Mouse (Mus musculus): Measurements from ENCODE around the gene Dync1i1.

Dync1i1 gene

DNA sequence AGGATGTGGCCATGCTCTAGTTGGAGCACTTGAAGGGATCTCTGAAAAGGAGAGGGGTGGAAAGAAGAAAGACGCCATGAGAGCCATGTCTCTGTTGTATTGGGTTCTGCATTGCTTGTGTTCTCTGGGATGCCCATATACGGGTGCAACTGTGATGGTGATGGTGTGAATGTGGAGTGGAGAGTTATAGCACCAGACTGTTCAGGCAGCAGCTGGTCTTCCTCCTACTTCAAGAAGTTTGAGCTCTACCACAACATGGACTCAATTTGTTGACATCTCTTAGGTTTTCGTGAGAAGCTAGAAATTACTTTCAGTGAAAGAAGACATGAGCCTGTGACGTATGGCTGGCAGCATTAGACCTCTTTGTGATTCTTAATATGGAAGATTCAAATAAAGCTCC, 44.8 kb downstream of the Dync1i1 start:
- no peak for DNase-seq (ENCODE audit: low spot score in 2 of 2)

DNA sequence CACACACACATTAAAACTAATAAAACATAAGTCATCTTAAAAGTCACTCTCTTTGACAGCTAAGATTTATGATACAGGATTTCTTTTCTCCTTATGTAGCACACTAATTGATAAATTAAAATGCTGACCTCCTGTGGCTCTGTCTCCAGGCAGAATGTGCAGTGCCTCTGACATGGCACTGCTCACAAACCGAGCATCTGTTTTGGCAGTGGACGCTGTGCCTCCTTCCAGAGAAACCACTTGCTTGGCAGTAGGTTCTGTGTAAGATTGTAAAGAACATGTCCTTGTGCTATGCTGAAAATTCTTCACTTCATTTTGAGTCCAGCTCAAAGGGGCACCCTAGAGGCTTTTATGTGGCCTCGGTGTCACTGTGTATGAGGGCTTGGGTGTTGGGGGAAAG, 50.0 kb downstream of the Dync1i1 start:
- DNase-seq (ENCODE audit: low spot score in 2 of 2), result no peak

DNA sequence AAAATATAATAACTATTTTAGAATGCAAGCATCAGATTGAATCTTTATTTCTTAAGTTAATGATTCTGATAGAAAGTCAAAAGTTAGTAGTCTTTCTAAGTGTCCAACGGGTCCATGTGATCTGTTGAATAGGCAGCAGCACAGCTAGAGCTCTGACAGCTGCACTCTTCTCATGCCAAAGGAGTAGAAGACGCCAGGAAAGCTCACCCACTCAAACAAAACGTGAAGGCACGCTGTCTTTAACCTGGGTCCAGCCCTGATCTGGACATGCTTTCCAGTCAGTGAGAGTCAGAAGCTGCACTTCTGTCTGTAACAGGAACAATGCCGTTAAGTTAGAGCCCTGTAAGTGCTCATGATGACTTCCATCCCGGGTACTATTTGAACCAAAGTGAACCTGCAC, 56.3 kb downstream of the Dync1i1 start:
- no peak for DNase-seq (ENCODE audit: low spot score in 2 of 2)

DNA sequence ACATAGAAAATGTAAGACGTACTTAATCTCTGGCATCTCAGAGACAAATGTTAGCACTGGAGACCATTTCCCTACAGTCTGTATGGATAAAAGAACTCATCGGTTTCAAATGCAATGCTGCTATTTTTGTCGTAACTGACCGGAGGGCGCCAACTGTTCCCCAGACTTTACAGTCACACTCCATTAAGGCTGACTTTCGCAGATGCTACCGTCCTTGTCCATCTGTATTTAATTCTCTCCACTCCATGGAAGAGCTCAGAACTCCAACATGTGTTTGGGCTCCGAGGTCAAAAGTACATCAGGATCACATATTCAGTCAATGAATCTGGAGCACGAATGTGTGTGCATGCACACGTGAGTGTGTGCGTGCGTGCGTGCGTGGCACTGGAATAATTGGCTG, 58.4 kb downstream of the Dync1i1 start:
- DNase-seq (ENCODE audit: low spot score in 2 of 2), result no peak

DNA sequence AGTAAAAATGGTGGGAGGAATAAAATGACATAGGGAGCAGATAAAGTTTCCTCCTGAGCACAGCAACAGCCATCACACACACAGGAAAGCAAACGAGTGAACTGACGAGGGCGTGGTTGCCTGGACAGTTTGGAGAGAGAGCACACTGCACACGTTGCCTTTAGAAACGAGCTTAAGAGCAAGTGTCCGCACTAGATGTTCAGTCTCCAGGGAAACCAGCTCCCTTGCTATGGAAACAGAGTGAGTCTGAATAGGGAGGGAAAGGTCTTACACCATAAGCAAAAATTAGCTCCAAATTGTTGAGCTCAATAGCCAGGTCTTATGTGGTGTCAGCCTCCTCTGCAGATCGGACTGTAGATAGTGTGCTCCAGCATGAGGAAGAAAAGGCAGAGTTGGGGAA, 65.2 kb downstream of the Dync1i1 start:
- DNase-seq (ENCODE audit: low spot score in 2 of 2), result no peak

DNA sequence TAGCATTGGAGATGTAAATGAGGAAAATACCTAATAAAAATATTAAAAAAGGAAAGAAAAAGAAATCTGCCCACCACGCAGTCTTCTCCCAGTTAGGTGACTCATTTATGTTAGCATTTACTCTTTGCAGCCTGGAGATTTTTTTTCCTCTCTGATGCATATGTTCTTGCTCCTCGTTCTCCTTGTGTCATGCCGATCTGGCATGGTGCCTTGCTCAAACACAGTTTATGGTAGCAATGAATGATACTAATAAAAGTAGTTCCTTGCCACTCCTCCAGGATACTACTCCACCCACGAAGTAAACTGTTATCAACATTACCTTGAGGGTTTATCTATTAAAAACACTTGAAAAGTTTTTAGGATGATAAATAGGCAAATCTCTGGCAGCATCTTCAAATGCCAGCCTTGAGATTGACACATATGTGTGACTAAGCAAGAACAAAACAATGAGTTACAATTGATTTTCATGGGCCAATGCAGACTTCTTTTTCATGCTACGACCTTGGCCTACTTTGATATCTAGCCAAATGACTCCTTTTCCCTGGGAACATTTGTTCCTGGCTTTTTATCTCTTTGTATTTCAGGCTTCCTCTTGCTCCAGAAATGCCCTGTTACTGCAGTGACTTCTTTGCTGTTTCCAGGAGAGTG, 68.8 kb downstream of the Dync1i1 start:
- no peak for DNase-seq (ENCODE audit: low spot score in 2 of 2)

DNA sequence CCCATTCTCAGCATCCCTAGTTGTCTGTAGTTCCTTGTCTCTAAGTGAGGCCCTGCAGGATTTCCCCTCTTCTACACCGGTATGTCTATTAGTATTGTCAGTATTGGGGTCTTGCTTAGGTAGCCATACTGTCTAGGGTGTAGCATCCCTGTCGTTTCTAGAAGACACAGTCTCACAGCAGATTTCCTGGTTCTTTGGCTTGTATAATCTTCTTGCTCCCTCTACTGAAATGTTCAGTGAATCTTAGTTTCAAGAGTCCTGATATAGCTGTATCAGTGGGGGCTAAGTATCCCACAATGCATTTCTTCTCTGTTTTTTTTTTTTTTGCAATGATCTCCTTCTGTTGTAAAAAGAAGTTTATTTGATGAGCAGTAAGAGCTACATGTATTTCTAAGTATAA, 69.9 kb downstream of the Dync1i1 start:
- DNase-seq (ENCODE audit: low spot score in 2 of 2), result no peak

DNA sequence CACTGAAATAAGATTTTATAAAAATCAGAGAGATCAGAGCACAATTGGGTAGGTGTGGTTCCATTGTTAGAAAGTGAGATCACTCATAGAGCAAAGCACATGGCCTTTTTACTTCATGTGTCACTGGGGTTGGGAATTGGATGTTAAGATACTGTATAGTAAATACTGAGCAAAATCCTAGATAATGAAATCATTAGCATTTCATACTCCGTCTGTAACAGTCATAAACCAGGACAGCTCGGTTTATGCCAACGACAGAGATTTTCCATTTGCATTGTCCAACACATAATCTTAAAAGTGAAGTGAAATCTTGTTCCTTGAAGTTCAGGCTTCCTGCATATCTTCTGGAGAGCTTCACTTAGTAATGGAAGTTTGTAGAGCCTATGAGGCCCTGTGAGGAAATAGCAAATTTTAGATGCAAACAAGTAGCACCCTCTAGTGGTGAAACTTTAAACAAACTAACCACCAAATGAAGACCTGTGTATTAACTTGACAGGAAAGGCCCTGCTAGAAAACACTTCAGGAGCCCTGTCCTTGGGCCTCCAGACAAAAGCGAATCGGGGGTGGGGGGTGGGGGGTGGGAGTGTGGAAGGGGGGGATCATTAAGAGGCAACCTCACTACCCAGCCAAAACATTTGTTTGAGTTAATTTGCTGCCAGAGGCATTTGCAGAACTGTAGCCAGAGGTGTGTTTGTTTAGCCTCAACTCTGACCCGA, 76.8 kb downstream of the Dync1i1 start:
- no peak for DNase-seq (ENCODE audit: low spot score in 2 of 2)

DNA sequence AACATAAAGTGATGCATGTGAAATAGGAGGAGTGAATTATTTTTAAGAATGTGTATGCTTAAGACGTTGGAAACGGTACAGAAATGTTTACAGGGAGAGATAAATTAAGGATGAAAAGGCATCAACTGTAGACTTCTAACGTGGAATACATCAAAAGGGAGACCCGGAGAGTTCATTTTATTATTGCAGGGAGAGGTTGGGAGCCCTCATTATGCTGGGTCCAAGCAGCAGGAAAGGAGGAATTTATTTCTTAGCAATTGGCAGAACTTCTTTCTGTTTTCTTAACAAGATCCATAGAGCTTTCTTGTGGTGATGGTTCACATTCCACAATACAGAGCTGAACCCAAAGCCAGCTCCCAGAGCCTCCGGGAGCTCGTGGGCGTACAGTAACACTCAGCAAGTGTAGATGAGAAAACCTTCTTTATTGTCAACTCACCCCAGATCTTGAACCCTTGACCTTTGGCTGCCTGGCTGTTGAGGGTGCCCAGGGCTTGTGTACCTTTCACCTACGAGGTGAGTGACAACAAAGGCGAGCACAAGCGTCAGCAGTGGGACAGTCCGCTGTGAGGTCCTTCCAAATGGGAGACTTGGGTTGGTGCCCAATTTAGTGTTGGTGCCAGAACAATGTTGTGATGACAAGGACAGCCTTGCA, 77.5 kb downstream of the Dync1i1 start:
- DNase-seq (ENCODE audit: low spot score in 2 of 2), result no peak

DNA sequence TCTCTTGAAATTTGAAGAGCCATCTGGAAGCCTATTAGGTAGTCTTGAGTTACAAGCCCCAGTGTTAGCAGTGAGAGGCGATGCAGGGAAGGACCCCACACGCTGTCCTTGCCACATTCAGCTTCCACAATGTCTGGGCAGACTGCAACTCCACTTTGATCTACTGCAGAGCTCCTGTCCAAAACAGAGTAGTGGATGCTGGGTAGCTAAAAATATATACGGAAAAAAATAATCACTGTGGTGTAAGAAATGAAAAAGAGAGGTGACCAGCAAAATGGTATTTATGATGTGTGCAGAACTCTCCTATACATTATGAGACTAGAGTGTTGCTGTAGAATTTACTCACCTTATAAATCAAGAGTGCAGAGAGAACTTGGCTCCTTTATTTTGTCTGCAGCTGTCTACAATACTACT, 82.6 kb downstream of the Dync1i1 start:
- no peak for DNase-seq (ENCODE audit: low spot score in 2 of 2)

DNA sequence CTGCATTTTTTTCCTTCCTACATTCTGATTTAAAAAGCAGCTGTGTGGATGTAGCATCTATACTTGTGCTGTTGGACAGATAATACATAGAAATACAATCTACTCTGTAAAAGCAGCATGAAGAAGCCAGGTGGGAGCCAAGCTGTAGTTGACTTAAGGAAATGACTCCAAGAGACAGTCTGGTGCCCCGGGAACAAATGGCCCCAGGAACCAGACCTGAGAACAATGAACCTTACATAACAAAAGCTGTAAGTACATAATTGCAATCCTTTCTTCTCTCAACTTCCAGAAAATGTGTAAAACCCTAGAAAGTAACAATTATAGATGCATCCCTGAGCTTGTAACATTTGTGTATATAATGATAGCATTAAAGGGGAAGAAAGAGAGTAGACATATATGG, 86.6 kb downstream of the Dync1i1 start:
- no peak for DNase-seq (ENCODE audit: low spot score in 2 of 2)

DNA sequence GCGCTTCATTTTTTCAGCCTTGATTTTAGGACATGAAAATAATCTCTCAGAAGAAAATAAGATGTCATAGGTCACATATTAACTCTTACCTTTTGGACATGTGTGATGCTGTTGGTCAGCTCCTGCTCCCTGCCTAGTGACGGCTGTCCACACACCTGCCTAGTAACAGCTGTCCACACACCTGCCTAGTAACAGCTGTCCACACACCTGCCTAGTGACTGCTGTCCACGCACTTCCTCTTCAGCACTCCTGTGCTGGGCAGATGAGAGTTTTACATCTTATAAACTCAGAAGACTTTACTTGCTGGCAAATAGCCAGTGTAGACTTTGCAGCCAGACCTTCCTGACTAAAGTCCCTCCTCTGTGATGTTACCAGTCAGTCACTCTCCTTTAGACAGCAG, 94.2 kb downstream of the Dync1i1 start:
- DNase-seq (ENCODE audit: low spot score in 2 of 2), result no peak

DNA sequence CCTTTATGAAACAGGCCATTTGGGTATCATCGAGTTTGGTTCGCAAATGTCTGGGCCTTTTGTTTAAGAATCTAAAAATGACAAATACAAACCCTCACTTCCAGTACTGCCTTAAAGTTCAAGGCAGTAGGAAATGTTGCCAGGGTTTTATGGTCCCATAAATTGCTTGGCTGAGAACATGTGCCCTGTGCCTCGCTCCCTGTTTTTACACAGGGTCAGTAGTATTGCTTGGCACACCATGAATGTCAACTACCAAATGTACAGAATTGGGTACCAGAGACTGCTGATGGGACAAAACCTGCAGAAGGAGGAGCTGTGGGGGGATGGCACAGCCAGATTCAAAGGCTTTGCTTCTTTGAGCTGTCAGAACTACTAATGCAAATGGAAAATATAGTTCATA, 100.0 kb downstream of the Dync1i1 start:
- no peak for DNase-seq (ENCODE audit: low spot score in 2 of 2)

DNA sequence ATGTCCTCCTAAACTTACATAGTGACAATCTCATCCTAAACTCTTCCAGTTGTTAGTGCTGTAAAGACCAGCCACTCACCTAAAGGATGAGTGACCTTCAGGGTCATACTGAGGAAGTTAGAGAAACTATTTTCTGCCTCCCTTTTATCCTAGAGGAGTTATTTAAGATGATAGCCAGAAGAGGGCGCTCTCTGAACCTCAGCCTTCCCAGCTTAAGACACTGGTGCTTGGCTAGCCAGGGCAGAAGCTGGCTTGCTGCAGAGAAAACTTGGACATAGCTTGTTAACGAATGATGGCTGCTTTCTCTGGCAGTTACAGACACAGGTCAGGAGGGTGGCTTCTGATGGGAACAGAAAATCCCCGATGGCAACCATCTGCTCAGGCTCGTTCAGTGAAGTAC, 101.6 kb downstream of the Dync1i1 start:
- no peak for DNase-seq (ENCODE audit: low spot score in 2 of 2)

DNA sequence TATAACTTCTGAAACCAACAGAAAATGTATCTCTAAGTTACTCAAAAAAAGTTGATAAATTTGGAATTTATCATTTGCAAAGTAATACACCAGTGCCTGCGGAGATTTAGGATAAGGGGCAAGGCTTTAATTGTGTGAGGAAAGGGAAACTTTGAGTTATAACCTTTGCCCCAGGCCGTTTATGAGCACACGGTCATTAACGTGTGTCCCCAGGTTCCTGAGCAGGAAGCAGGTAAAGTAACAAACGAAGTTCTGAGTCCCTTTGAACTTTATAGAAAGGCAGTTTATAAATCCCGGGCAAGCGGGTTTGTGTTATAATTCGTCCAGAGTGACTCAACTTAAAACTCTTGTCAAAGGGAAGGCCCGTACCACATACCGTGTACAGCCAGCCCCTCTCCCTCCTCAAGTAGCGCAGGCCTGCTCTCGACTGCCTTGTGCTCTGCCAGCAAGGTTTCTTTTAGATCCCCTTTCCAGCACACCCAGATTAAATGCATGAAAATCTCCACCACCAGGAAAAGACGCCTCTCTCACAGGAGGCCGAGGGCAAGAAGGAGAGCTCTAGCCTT, 103.1 kb downstream of the Dync1i1 start:
- no peak for DNase-seq (ENCODE audit: low spot score in 2 of 2)

DNA sequence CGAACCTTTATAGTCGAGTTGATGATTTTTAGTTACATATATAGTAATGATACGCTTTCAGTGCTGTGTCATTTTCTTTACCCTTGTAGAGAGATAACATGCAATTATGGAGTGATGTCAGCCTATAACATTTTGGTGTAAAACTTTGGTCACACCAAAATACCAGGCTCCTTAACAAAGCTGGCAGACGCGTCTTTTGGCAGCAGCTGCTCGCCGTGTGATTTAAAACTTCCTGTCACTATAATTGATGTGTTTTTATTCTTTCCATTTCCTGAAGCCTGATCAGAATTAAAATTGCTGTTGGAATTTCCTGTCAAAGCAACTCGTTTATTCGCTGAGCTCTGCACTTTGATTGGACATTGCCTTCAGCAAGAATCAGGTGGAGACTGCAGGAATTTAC, 103.7 kb downstream of the Dync1i1 start:
- DNase-seq (ENCODE audit: low spot score in 2 of 2), result no peak

DNA sequence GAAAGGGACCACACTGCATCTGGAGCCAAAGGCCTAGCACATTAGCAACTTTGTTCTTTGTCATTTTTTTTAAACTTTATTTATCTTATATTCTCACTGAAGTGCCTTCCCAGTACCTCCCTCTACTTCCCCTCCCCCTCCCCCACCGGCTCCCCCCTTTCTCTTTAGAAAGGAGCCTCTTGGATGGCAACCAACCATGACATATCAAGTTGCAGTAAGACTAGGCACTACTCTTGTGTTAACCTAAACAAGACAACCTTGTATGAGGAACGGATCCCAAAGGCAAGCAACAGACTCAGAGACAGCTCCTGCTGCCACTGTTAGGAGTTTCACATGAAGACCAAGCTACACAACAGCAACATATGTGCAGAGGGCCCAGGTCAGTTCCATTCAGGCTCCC, 105.3 kb downstream of the Dync1i1 start:
- no peak for DNase-seq (ENCODE audit: low spot score in 2 of 2)

DNA sequence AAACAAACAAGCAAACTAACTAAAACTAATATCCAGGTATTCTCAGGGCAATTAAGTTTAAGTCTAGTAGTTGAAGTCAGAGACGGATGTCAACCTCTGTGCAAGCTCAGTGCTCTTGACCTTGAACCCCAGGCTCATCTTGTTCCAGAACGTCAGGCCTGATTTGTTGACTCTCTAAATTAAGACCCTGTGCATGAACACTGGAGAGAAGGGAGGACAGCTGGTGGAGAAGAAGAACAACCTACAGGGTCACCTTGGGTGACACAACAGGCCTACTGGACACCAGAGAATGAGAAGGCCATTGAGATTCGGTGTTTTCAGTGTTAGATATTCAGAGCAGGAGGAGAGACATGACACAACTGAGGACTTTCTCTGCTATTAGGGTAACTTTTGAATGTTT, 105.8 kb downstream of the Dync1i1 start:
- DNase-seq (ENCODE audit: low spot score in 2 of 2), result no peak

DNA sequence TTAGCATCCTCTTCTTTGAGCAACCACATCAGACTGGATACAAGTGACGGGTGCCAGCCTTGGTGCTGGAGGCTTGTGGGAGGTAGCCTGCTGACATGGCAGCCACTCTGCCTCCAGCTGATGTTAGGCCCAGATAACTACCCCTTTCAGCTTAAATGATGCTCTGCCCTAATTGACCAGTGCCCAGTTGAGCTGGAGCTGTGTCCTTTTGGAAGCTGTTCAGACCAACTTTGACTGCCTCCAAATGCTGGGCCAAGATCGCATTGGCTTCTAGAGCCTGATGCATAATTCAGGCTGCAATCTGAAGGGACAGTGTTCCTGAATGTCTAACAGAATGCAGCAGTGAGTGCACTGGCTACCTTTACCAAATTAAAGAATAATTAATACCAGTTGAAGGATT, 107.4 kb downstream of the Dync1i1 start:
- no peak for DNase-seq (ENCODE audit: low spot score in 2 of 2)

DNA sequence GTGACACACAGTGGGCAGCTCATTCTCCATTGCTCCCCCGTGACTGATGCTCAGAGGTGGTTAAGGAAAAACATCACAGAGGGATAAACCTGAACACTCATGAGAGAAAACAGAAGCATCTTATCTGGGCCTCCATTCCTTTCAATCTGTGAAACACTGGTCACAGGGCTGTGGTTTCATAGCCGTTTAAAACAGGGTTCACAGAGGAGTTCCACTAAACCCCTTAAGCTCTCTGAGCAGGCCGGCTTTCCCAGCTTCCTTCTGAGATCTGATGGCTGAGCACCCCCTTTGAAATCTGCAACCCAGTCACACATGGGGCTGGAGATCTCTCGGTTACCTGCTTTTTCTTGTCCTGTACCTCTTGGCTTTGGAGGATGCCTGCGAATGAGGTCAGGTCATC, 117.0 kb downstream of the Dync1i1 start:
- no peak for DNase-seq (ENCODE audit: low spot score in 2 of 2)

DNA sequence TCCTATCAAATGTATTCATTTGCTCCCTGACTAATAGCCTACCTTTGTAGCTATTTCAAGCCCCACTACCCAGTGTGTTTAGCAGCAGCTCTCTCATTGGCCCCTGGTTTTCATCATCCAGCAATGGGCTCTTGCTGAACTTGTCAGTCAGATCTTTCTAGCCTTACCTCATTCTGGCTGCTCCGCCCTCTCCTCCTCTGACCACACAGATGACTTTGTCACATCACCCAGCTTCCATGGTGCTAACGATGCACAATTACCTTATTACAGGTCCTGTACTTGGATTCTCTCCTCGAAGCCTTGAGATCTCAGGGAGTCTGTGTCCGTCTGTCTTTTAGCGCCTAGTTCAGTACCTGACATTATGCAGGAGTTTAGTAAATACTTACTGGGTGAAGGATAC, 120.7 kb downstream of the Dync1i1 start:
- DNase-seq (ENCODE audit: low spot score in 2 of 2), result no peak

DNA sequence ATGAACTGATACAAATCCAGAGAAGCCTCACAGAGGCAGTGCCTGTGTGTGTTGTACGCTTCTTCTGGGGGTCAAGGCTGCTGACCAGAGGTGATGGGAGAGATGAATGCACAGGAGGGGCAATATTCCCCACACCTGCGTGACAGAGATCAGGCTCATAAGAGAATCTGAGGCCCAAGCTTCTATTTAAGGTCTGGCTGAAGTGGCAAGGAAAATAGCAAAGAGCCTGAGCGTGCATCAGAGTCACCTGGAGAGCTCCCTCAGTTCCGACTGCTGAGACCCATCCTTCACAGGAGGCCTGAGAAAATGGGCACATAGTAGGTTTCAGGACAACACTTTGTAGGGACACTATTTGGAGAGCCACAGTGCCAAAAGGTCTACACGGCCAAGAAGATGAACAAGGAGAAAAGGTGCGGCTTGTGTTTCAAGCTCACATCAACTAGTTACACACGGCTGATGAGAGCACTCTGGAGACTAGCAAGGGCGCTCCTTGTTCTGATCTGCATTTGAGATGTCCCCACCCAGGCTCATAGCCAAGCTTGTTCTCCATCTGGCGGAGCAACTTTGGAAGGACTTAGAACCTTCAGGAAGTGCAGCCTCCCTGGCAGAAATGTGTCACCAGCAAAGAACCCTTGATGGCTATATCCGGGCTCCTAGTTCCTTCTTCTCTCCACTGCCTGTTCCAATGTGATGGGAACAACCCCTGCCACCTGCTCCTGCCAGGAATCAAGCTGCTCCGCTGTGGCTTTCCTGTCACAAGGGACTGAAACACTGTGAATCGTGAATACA, 128.8 kb downstream of the Dync1i1 start:
- DNase-seq (ENCODE audit: low spot score in 2 of 2), result no peak

All from spleen, postnatal 36 days (tissue).